Mouse (Mus musculus) urinary bladder, postnatal 4 days (tissue): ENCODE data around the gene Il17ra.

Source experiments
- DNase-seq, 2 experiments: peaks; one replicate each; pipeline ENCODE4 v3.0.0; 2021 to 2022; ENCODE audit warnings: low spot score in 2 of 2

Il17ra gene

GRCm38 (mm10) chr6:120471991-120472441 is 9.0 kb downstream of the Il17ra start:
- no peak for DNase-seq

- DNase-seq, result no peak
Observed at GRCm38 (mm10) chr6:120472455-120473140, 9.6 kb downstream of the Il17ra start.

GRCm38 (mm10) chr6:120473427-120473826 is 10.4 kb downstream of the Il17ra start:
- DNase-seq, result no peak

- no peak for DNase-seq
Observed at GRCm38 (mm10) chr6:120475288-120475687, 12.2 kb downstream of the Il17ra start.

- no peak for DNase-seq
Observed at GRCm38 (mm10) chr6:120479302-120479701, 16.3 kb downstream of the Il17ra start.

GRCm38 (mm10) chr6:120480361-120480760 is 17.3 kb downstream of the Il17ra start:
- DNase-seq, result no peak

GRCm38 (mm10) chr6:120481538-120481937 is 18.5 kb downstream of the Il17ra start:
- DNase-seq, result no peak

GRCm38 (mm10) chr6:120482021-120482420 is 19.0 kb downstream of the Il17ra start:
- DNase-seq, result no peak

GRCm38 (mm10) chr6:120482756-120483155 is 19.7 kb downstream of the Il17ra start:
- DNase-seq, result no peak

- DNase-seq, result no peak
Observed at GRCm38 (mm10) chr6:120483211-120483626, 20.2 kb downstream of the Il17ra start.

- DNase-seq, result no peak
Observed at GRCm38 (mm10) chr6:120485038-120485437, 22.0 kb downstream of the Il17ra start.

GRCm38 (mm10) chr6:120486051-120486510 is 23.0 kb downstream of the Il17ra start:
- no peak for DNase-seq

GRCm38 (mm10) chr6:120488647-120489046 is 25.6 kb downstream of the Il17ra start:
- no peak for DNase-seq

GRCm38 (mm10) chr6:120489461-120489860 is 26.4 kb downstream of the Il17ra start:
- no peak for DNase-seq

- no peak for DNase-seq
Observed at GRCm38 (mm10) chr6:120491064-120491463, 28.0 kb downstream of the Il17ra start.

- no peak for DNase-seq
Observed at GRCm38 (mm10) chr6:120491862-120492498, 28.9 kb downstream of the Il17ra start.

- no peak for DNase-seq
Observed at GRCm38 (mm10) chr6:120492499-120493373, 29.7 kb downstream of the Il17ra start.

GRCm38 (mm10) chr6:120493374-120494181 is 30.5 kb downstream of the Il17ra start, which contains the start of gene Tmem121b:
Gene Tmem121b (minus strand): TSS chr6:120493807.
- peak; percentile 64 to 69 for DNase-seq

- no peak for DNase-seq
Observed at GRCm38 (mm10) chr6:120496544-120496943, 33.5 kb downstream of the Il17ra start.

GRCm38 (mm10) chr6:120504051-120504450 is 41.0 kb downstream of the Il17ra start:
- DNase-seq, result no peak

GRCm38 (mm10) chr6:120505531-120505930 is 42.5 kb downstream of the Il17ra start:
- no peak for DNase-seq
